Mouse (Mus musculus) G1E (cell line): Measurements from ENCODE around the gene Plekhh2. TPM values are rescaled to one million over a fixed set of nuclear protein-coding genes. Genes with fewer than 3 reads are reported as not detected.
A peak's percentile ranks its signal among the peaks of the same experiment; 100 is the strongest.

Experiments
- ATAC-seq: 2 replicates; pipeline ENCODE4 v1.8.0; 2016; ENCODE audit warnings: mild to moderate bottlenecking; ENCODE audit not compliant: insufficient number of reproducible peaks, poor library complexity, low FRiP score, severe bottlenecking; ENCODE audit errors: extremely low read depth
- DNase-seq: peaks from one replicate; pipeline ENCODE4 v3.0.0; 2012; ENCODE audit warnings: low spot score
- H3K27me3 ChIP-seq: 2 replicates; pipeline ENCODE4 v1.6.1; 2012; ENCODE audit warnings: mild to moderate bottlenecking, low read length, inconsistent platforms; ENCODE audit not compliant: insufficient read depth
- H3K36me3 ChIP-seq: replicated peaks from 2 replicates; pipeline ENCODE3; 2012; ENCODE audit warnings: mild to moderate bottlenecking, inconsistent platforms
- H3K4me1 ChIP-seq: 2 replicates; pipeline ENCODE4 v1.6.1; 2012; ENCODE audit warnings: low read depth, low read length, inconsistent platforms, mixed read lengths; ENCODE audit not compliant: insufficient read depth
- H3K4me3 ChIP-seq: 2 replicates; pipeline ENCODE4 v1.5.1; 2012; ENCODE audit warnings: low read depth, mild to moderate bottlenecking, inconsistent platforms, low read length, moderate library complexity, mixed read lengths
- H3K9me3 ChIP-seq: replicated peaks from 2 replicates; pipeline ENCODE4 v1.6.1; 2012; ENCODE audit warnings: inconsistent platforms
- CTCF ChIP-seq: IDR thresholded peaks from 2 replicates; pipeline ENCODE4 v1.5.1; 2012; ENCODE audit warnings: low read depth, low read length, inconsistent platforms, mixed read lengths
- GATA1 ChIP-seq: IDR thresholded peaks from 2 replicates; pipeline ENCODE4 v1.6.1; 2012; ENCODE audit warnings: borderline replicate concordance, low read length, inconsistent platforms, mixed read lengths
- GATA2 ChIP-seq: IDR thresholded peaks from 2 replicates; pipeline ENCODE4 v1.6.1; 2012; ENCODE audit warnings: low read depth, low read length, inconsistent platforms, borderline replicate concordance
- POLR2AphosphoS5 ChIP-seq: IDR thresholded peaks from 2 replicates; pipeline ENCODE4 v1.6.1; 2012; ENCODE audit warnings: low read depth, low read length, inconsistent platforms; ENCODE audit not compliant: insufficient replicate concordance
- TAL1 ChIP-seq: conservative IDR thresholded peaks from 2 replicates; pipeline ENCODE4 v1.6.1; 2012; ENCODE audit warnings: low read depth, low read length, inconsistent platforms, mixed read lengths
- polyA plus RNA-seq: library from polyadenylated mRNA; stranded (reverse); fragments of >175 nt; gene quantifications from 2 replicates; pipeline ENCODE4 v1.2.3, GENCODE M21; 2012
- total RNA-seq, 2 experiments: library from RNA; stranded (forward) in 1 of 2; stranded (reverse) in 1 of 2; fragments of 200-1000 nt in 1 of 2; fragments of >200 nt in 1 of 2; fragmentation: Nextera tagmentation in 1 of 2; gene quantifications; 2 replicates each; pipeline ENCODE4 v1.2.3; 2014 to 2017

Gene Plekhh2
- total RNA-seq (2014; fragmentation: Nextera tagmentation) (not detected in 2 replicates), total RNA-seq (2017) (0.06 and 0.49 TPM in 2 replicates), polyA plus RNA-seq (0.01 TPM in 1 of 2 replicates, not detected in the other)

- no peak for DNase-seq
- Histone ChIP-seq H3K36me3 (no peaks in the 10 kb centered on the region), H3K4me1 (no peaks in the 10 kb centered on the region), H3K27me3 (peaks cover 22% of the 10 kb centered on the region), H3K9me3 (no peaks in the 10 kb centered on the region), H3K4me3 (no peak within 1 kb of the TSS)
- ATAC-seq: no peak
- TF ChIP-seq GATA1: no peak
- no peak for TF ChIP-seq TAL1
- TF ChIP-seq POLR2AphosphoS5: no peak
- no peak for TF ChIP-seq GATA2
- no peak for TF ChIP-seq CTCF
These were observed at the start of gene Plekhh2 for GRCm38 (mm10) chr17:84511682-84512515. Gene Plekhh2, plus strand, starts transcription at chr17:84511895.

- Histone ChIP-seq H3K27me3 (peaks cover 15% of the 10 kb centered on the region; the same call in 1 of the 2 replicates), H3K36me3 (peaks cover 7% of the 10 kb centered on the region), H3K9me3 (0 out of 2 replicates have a peak, but pooled peaks cover 2% of the 10 kb centered on the region), H3K4me3 (peak within 1 kb of the TSS; percentile 94), H3K4me1 (peaks cover 15% of the 10 kb centered on the region)
- no peak for TF ChIP-seq GATA1
- no peak for TF ChIP-seq GATA2
- 0 out of 2 replicates have a peak, but pooled peaks have one; percentile 40 for TF ChIP-seq POLR2AphosphoS5
- no peak for TF ChIP-seq TAL1
- TF ChIP-seq CTCF: no peak
- peak; percentile 90 for ATAC-seq
- peak; percentile 89 for DNase-seq
These were observed 45.7 kb upstream of the Plekhh2 start, which contains the start of gene Thada for GRCm38 (mm10) chr17:84465753-84466608. Gene Thada, minus strand, starts transcription at chr17:84466205.

DNA sequence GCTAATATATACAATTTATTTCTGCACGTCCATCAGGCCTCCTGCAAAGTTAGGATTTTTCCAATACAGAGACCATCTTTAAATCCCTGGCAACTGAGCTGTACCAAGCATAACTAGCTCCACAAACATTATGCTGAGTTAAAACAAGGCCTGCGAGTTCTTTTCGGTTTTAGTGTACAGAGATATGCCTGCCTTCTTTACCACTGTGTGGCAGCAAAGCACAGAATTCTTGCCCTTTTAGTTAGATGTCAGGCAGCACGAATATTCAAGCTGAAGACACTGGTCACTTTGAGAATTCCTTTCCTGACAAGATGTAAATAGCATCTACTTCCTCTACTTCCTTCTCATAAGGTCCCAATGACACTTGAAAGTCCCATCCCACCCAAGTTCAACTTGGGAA, 37.4 kb upstream of the Plekhh2 start:
- Histone ChIP-seq H3K36me3 (no peaks in the 10 kb centered on the region), H3K27me3 (peaks cover 39% of the 10 kb centered on the region), H3K4me3 (no peak overlapping the region), H3K9me3 (no peaks in the 10 kb centered on the region), H3K4me1 (no peaks in the 10 kb centered on the region)
- TF ChIP-seq TAL1 (no peak), CTCF (no peak), GATA1 (no peak), POLR2AphosphoS5 (no peak), GATA2 (no peak)
- no peak for DNase-seq
- no peak for ATAC-seq

- Histone ChIP-seq H3K4me3 (no peak overlapping the region), H3K27me3 (peaks cover 25% of the 10 kb centered on the region), H3K4me1 (no peaks in the 10 kb centered on the region; the same call in 1 of the 2 replicates), H3K36me3 (no peaks in the 10 kb centered on the region), H3K9me3 (no peaks in the 10 kb centered on the region)
- no peak for DNase-seq
- TF ChIP-seq POLR2AphosphoS5 (no peak), GATA1 (no peak), TAL1 (no peak), CTCF (no peak), GATA2 (no peak)
- ATAC-seq: no peak
These were observed 34.5 kb upstream of the Plekhh2 start for GRCm38 (mm10) chr17:84477176-84477575.

- Histone ChIP-seq H3K27me3 (peaks cover 22% of the 10 kb centered on the region), H3K9me3 (no peaks in the 10 kb centered on the region), H3K36me3 (no peaks in the 10 kb centered on the region), H3K4me3 (no peak overlapping the region), H3K4me1 (no peaks in the 10 kb centered on the region; the same call in 1 of the 2 replicates)
- DNase-seq (no peak), ATAC-seq (no peak)
- TF ChIP-seq GATA1: no peak
- no peak for TF ChIP-seq TAL1
These were observed 33.4 kb upstream of the Plekhh2 start for GRCm38 (mm10) chr17:84478276-84478675.
